Mouse (Mus musculus): ENCODE data around the gene Ube2c. TPM values are rescaled to one million over a fixed set of nuclear protein-coding genes. Genes with fewer than 3 reads are reported as not detected.

Gene Ube2c
- polyA plus RNA-seq, 1 experiment, result 3.0 TPM

DNA sequence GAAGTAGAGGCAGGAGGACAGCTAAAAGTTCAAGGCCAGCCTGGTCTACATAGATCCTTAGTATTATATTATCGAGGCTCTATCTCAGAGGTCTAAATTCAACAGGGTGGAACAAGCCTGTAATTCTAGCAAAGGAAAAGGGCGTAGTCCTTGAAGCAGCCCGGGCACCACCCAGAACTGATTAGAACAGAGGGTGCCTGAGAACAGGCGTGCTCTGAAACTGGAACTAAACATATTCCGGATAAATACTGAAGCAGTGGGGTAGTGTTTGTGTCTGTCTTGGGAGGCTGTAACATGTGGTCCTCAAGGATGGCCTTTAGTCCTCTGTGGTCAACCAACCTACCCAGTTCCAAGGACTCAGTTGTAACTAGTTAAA is 4.3 kb downstream of the Ube2c start:
- TF ChIP-seq CTCF (IDR thresholded peaks at IDR 0.05; ENCODE audit: extremely low read depth, insufficient read depth, low read length), result no peak
- no peak for TF ChIP-seq POLR2A (IDR thresholded peaks at IDR 0.05; ENCODE audit: extremely low read depth, insufficient read depth, low read length)
- Histone ChIP-seq H3K27ac (ENCODE audit: insufficient read depth, low read length) (no peak overlapping the region), H3K4me3 (ENCODE audit: insufficient read depth, low read length) (no peak overlapping the region), H3K4me1 (ENCODE audit: control insufficient read depth, insufficient read depth, low read length) (no peaks in the 10 kb centered on the region)

DNA sequence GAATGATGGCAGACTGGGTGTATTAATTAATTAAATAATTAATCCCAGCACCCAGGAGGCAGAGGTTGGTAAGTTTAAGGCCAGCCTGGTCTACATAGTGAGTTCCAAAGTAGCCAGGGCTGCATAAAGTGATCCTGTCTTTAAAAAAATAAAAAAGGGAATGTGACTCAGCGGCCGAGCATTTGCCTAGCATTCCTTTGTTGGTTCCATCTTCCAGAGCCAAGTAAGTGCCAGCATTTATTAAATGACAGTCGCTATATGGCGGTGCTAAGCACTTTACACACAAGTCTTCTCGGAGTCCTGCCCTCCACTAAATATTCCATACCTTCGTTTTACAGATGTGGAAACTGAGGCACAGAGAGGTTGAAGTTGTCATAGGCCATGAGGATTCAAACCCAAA is 6.4 kb downstream of the Ube2c start:
- TF ChIP-seq CTCF (IDR thresholded peaks at IDR 0.05; ENCODE audit: extremely low read depth, insufficient read depth, low read length) (no peak), POLR2A (IDR thresholded peaks at IDR 0.05; ENCODE audit: extremely low read depth, insufficient read depth, low read length) (no peak)
- Histone ChIP-seq H3K27ac (ENCODE audit: insufficient read depth, low read length) (no peak overlapping the region), H3K4me3 (ENCODE audit: insufficient read depth, low read length) (no peak overlapping the region), H3K4me1 (ENCODE audit: control insufficient read depth, insufficient read depth, low read length) (no peaks in the 10 kb centered on the region)

DNA sequence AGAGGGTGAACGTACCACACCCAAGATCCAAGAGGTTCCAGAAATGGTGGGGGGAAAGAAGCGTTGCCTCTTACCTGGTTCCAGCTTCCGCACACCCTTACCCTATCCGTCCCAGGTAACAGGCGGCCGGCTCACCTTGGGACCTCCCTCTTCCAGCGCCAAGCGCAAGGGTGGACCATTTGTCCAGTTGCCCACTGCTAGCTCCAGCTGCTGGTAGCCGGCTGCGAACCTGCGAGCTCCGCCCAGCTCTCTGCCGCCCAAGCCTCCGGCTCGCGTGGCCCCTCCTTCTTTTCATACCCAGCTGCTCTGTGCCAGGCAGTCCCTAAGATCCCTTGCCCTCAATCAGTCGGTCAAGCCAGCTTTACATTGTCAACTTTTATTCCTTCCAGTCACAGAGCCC is 7.1 kb downstream of the Ube2c start:
- no peaks in the 10 kb centered on the region for H3K4me1 ChIP-seq (ENCODE audit: control insufficient read depth, insufficient read depth, low read length)
- no peak overlapping the region for H3K27ac ChIP-seq (ENCODE audit: insufficient read depth, low read length)
- no peak overlapping the region for H3K4me3 ChIP-seq (ENCODE audit: insufficient read depth, low read length)
- no peak for TF ChIP-seq CTCF (IDR thresholded peaks at IDR 0.05; ENCODE audit: extremely low read depth, insufficient read depth, low read length)
- TF ChIP-seq POLR2A (IDR thresholded peaks at IDR 0.05; ENCODE audit: extremely low read depth, insufficient read depth, low read length), result no peak

DNA sequence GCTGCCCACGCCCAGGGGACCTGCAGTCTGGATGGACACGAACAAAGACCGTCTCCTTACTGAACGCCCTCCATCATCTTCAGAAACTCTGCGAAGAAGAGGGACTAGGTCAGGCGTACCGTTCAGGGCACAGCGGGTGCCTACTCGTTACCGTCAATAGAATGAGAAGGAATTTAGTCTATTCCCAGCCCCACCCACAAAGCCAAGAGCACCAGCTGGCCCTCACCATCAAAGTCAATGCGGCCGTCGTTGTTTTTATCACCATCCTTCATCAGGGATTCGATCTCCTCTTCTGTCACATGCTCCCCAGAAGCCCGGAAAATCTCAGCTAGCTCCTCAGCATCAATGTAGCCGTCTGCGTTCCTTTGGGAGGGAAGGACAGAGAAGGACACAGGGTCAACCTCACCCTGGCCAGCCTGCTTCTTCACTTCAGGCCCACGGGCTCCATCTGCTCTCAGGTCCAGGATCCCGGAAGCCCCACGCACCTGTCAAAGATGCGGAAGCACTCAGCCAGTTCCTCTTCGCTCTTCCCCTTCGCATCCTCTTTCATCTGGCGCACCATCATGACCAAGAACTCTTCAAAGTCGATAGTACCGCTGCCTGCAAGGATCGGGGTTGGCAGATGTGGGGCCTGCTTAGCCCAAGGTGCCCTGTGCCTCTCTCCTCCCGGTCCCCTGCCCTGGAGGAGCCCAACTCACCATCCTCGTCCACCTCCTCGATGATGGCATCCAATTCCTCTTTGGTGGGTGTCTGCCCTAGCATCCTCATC is 7.7 kb downstream of the Ube2c start:
- TF ChIP-seq CTCF (IDR thresholded peaks at IDR 0.05; ENCODE audit: extremely low read depth, insufficient read depth, low read length) (no peak), POLR2A (IDR thresholded peaks at IDR 0.05; ENCODE audit: extremely low read depth, insufficient read depth, low read length) (no peak)
- Histone ChIP-seq H3K4me3 (ENCODE audit: insufficient read depth, low read length) (no peak overlapping the region), H3K27ac (ENCODE audit: insufficient read depth, low read length) (no peak overlapping the region), H3K4me1 (ENCODE audit: control insufficient read depth, insufficient read depth, low read length) (no peaks in the 10 kb centered on the region)

DNA sequence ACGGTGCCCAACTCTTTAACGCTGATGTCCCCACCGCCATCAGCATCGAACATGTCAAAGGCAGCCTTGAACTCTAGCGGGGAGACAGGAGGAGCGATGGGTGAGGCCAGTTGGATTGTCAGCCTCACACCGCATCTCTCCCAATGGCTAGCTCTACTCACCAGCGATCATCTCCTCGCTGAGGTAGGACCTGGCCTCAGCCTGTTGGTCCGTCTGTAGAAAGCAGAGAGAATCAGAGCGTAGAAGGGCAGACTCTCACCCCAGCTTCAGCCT is 8.3 kb downstream of the Ube2c start:
- Histone ChIP-seq H3K4me1 (ENCODE audit: control insufficient read depth, insufficient read depth, low read length) (no peaks in the 10 kb centered on the region), H3K4me3 (ENCODE audit: insufficient read depth, low read length) (no peak overlapping the region), H3K27ac (ENCODE audit: insufficient read depth, low read length) (no peak overlapping the region)
- no peak for TF ChIP-seq POLR2A (IDR thresholded peaks at IDR 0.05; ENCODE audit: extremely low read depth, insufficient read depth, low read length)
- no peak for TF ChIP-seq CTCF (IDR thresholded peaks at IDR 0.05; ENCODE audit: extremely low read depth, insufficient read depth, low read length)

DNA sequence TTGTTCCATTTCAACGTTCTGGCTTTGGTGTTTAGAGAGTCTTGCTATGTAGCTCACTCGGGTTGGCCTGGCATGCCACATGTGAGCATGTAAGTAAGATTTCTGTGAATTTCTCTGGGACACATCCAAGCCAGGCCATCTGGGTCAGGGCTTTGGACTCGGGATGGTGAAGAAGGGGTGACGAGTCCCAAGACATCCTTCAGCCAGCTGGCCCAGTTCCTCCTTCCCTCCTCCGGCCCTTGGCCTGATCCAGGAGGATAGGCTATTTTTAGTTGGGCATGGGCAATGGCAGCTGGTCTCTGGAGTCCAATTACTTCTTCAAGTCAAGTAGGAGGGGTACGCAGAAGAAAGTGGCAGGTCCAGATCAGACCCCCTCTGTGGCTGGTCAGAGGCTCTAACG is 9.1 kb downstream of the Ube2c start:
- Histone ChIP-seq H3K4me3 (ENCODE audit: insufficient read depth, low read length) (no peak overlapping the region), H3K27ac (ENCODE audit: insufficient read depth, low read length) (no peak overlapping the region), H3K4me1 (ENCODE audit: control insufficient read depth, insufficient read depth, low read length) (no peaks in the 10 kb centered on the region)
- TF ChIP-seq POLR2A (IDR thresholded peaks at IDR 0.05; ENCODE audit: extremely low read depth, insufficient read depth, low read length) (no peak), CTCF (IDR thresholded peaks at IDR 0.05; ENCODE audit: extremely low read depth, insufficient read depth, low read length) (no peak)

DNA sequence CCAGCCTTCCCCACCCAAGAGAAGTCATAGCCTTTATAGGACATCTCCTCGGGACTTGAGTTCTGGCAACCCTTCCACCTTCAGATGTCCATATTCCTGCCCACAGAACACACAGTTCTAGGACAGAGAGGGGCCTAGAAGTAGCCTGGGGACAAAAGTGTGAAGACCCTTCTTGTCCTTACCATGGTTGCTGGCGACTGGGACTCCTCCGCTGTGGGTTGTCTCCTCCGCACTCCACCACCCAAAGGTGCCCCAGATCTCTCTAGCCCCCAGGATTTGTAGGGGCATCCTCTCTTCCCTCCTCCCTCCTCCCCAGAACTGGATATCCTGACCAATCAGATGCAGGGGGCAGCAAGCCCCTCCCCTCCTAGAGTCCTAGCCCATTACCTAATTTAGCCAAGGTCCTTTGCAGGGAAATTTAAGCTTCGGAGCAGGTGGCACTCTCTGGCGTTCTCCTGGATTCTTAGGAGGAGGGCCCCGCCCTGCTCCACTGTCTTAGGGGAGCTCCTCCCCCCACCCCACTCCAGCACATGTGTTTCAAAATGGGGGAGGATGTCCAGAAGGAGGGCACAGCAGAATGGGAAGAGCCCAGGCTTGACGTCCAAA is 9.9 kb downstream of the Ube2c start, which contains the start of gene Tnnc2:
Gene Tnnc2 (minus strand): TSS at position 487 of the 606 bp plus-strand sequence.
- Histone ChIP-seq H3K4me3 (ENCODE audit: insufficient read depth, low read length) (no peak within 1 kb of the TSS), H3K4me1 (ENCODE audit: control insufficient read depth, insufficient read depth, low read length) (no peaks in the 10 kb centered on the region), H3K27ac (ENCODE audit: insufficient read depth, low read length) (no peak within 1 kb of the TSS)
- TF ChIP-seq CTCF (IDR thresholded peaks at IDR 0.05; ENCODE audit: extremely low read depth, insufficient read depth, low read length) (no peak), POLR2A (IDR thresholded peaks at IDR 0.05; ENCODE audit: extremely low read depth, insufficient read depth, low read length) (no peak)

DNA sequence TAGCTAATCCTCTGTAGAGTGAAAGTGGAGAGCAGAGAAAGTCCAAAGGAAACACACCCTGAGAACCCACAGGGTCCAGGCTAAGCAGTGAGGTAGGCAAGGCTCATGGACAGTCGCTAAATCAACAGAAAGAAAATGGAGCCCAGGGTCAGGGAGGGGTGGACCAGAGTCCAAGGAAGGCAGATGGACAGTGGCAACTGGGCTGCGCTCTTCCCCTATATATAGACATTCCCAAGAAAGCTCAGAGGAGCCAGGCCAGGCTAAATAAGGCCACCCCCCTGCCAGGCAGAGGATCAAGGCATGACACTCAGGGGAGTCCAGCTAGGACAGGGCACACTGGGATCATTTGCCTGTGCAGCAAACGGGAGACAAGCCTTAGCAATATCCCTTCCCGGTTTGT is 12.2 kb downstream of the Ube2c start:
- TF ChIP-seq CTCF (IDR thresholded peaks at IDR 0.05; ENCODE audit: extremely low read depth, insufficient read depth, low read length), result no peak
- TF ChIP-seq POLR2A (IDR thresholded peaks at IDR 0.05; ENCODE audit: extremely low read depth, insufficient read depth, low read length), result no peak
- no peaks in the 10 kb centered on the region for H3K4me1 ChIP-seq (ENCODE audit: control insufficient read depth, insufficient read depth, low read length)
- no peak overlapping the region for H3K27ac ChIP-seq (ENCODE audit: insufficient read depth, low read length)
- H3K4me3 ChIP-seq (ENCODE audit: insufficient read depth, low read length), result no peak overlapping the region

DNA sequence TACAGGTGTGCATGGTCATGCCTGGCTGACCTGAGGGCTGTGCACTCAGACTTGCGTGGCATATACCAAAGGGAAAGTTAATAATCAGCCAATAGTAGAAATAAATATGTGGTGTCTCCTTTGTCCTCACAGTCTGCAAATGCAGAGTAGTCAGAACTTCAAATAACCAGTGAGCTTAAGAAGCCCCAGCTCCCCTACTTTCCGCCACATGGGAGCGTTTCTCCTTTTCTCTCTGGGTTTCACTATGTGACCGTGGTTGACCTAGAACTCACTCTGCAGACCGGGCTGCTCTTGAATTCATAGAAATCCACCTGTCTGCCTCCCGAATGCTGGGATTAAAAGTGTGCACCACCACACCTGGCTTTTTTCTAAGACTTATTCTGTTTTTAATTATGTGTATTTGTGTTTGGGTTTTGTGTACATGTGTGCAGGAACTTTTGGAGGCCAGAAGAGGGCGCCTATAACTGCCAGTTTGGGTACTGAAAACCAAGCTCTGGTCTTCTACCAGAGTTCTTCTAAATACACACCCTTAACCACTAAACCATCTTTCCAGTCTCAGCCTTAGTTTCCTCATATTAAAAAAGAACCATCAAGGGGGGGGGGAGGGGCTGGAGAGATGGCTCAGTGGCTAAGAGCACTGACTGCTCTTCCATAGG is 14.4 kb downstream of the Ube2c start:
- TF ChIP-seq POLR2A (IDR thresholded peaks at IDR 0.05; ENCODE audit: extremely low read depth, insufficient read depth, low read length), result no peak
- TF ChIP-seq CTCF (IDR thresholded peaks at IDR 0.05; ENCODE audit: extremely low read depth, insufficient read depth, low read length), result no peak
- no peaks in the 10 kb centered on the region for H3K4me1 ChIP-seq (ENCODE audit: control insufficient read depth, insufficient read depth, low read length)

More for the DNA sequence above, 14.4 kb downstream of the Ube2c start:
- H3K4me3 ChIP-seq (ENCODE audit: insufficient read depth, low read length), result no peak overlapping the region
- H3K27ac ChIP-seq (ENCODE audit: insufficient read depth, low read length), result no peak overlapping the region
